ENCODE assay signal across 8 mouse cellular contexts in genomic region chr5:47984584-47985197, GRCm38 (mm10). TPM values are rescaled to one million over a fixed set of nuclear protein-coding genes. Genes with fewer than 3 reads are reported as not detected.
A peak's percentile ranks its signal among the peaks of the same experiment; 100 is the strongest.
DNase-seq lines count a peak whose midpoint lies in the region; ATAC-seq and TF ChIP-seq lines count a peak whose summit lies in the region.

No protein-coding gene starts in this region.

- peak overlapping the region; percentile 94 for H3K4me2 ChIP-seq in limb, embryonic 11.5 days (ENCODE audit: low read depth, severe bottlenecking)
- H3K4me2 ChIP-seq in neural tube, embryonic 15.5 days = peak overlapping the region; percentile 89

- 11% methylated on average over 23 of the region's 23 CpGs for WGBS in lung, adult 2 months
- WGBS in hindbrain, embryonic 10.5 days = under 1% methylated on average over 23 of the region's 23 CpGs
- 2% methylated on average over 23 of the region's 23 CpGs for WGBS in limb, embryonic 11.5 days
- WGBS in neural tube, embryonic 15.5 days = 2% methylated on average over 23 of the region's 23 CpGs

- peaks cover 3% of the 10 kb centered on the region for H3K4me1 ChIP-seq in lung, adult 2 months (ENCODE audit: control insufficient read depth, insufficient read depth, low read length)
- H3K4me1 ChIP-seq in hindbrain, embryonic 10.5 days (replicated peaks) = peaks cover 59% of the 10 kb centered on the region
- peaks cover 13% of the 10 kb centered on the region for H3K4me1 ChIP-seq in limb, embryonic 11.5 days (ENCODE audit: control insufficient read depth, insufficient read depth, low read length)
- H3K4me1 ChIP-seq in neural tube, embryonic 15.5 days = peaks cover 33% of the 10 kb centered on the region

- H3K4me3 ChIP-seq in lung, adult 2 months (replicated peaks; ENCODE audit: extremely low read depth, low read depth, low read length) = peak overlapping the region; percentile 43
- peak overlapping the region; percentile 83 for H3K4me3 ChIP-seq in hindbrain, embryonic 10.5 days
- H3K4me3 ChIP-seq in limb, embryonic 11.5 days (ENCODE audit: low read depth, low read length) = peak overlapping the region; percentile 59
- peak overlapping the region; percentile 72 for H3K4me3 ChIP-seq in neural tube, embryonic 15.5 days (replicated peaks)

- ATAC-seq in limb, embryonic 11.5 days (ENCODE audit: insufficient number of reproducible peaks, low FRiP score, low TSS enrichment, low read depth) = 0 out of 2 replicates have a peak, but pooled peaks have one; percentile 4
- peak; percentile 15 for ATAC-seq in neural tube, embryonic 15.5 days (ENCODE audit: low FRiP score)

- H3K27ac ChIP-seq in hindbrain, embryonic 10.5 days = peak overlapping the region; percentile 93
- H3K27ac ChIP-seq in limb, embryonic 11.5 days (replicated peaks; ENCODE audit: low read depth, low read length) = no peak overlapping the region
- H3K27ac ChIP-seq in neural tube, embryonic 15.5 days (replicated peaks) = peak overlapping the region; percentile 7

- no peak for TF ChIP-seq CTCF in lung, adult 2 months (IDR thresholded peaks at IDR 0.05; ENCODE audit: insufficient read depth, low read length)

- no peaks in the 10 kb centered on the region for H3K36me3 ChIP-seq in hindbrain, embryonic 10.5 days
- H3K36me3 ChIP-seq in limb, embryonic 11.5 days (ENCODE audit: control insufficient read depth, insufficient read depth, low read length) = no peaks in the 10 kb centered on the region
- H3K36me3 ChIP-seq in neural tube, embryonic 15.5 days = no peaks in the 10 kb centered on the region

- no peaks in the 10 kb centered on the region for H3K9me3 ChIP-seq in hindbrain, embryonic 10.5 days
- no peaks in the 10 kb centered on the region for H3K9me3 ChIP-seq in limb, embryonic 11.5 days (ENCODE audit: control insufficient read depth, low read length)
- H3K9me3 ChIP-seq in neural tube, embryonic 15.5 days (replicated peaks) = no peaks in the 10 kb centered on the region

- DNase-seq in lung, adult 2 months = peak; percentile 11
- no peak for DNase-seq in lung, adult 18-20 months
- peak; percentile 43 for DNase-seq in embryo, embryonic 9.5 days (ENCODE audit: extremely low spot score)
- peak; percentile 55 for DNase-seq in hindbrain, embryonic 10.5 days (ENCODE audit: low spot score)
- peak; percentile 49 for DNase-seq in limb, embryonic 11.5 days (ENCODE audit: low spot score)
- no peak for DNase-seq in adrenal gland, adult 8-10 months
- DNase-seq in urinary bladder, postnatal 10 days (ENCODE audit: low spot score) = no peak

- TF ChIP-seq POLR2A in lung, adult 2 months (IDR thresholded peaks at IDR 0.05; ENCODE audit: borderline replicate concordance, extremely low read depth, low read depth, low read length) = no peak

- H3K9ac ChIP-seq in limb, embryonic 11.5 days (ENCODE audit: low read length) = peak overlapping the region; percentile 49; the same call in 1 of the 2 replicates
- peak overlapping the region; percentile 77 for H3K9ac ChIP-seq in neural tube, embryonic 15.5 days (replicated peaks)

- H3K27me3 ChIP-seq in hindbrain, embryonic 10.5 days (ENCODE audit: insufficient read depth, poor library complexity, severe bottlenecking) = peaks cover 24% of the 10 kb centered on the region; the same call in 1 of the 2 replicates
- H3K27me3 ChIP-seq in limb, embryonic 11.5 days (ENCODE audit: control insufficient read depth, insufficient read depth, low read length) = peaks cover 10% of the 10 kb centered on the region; the same call in 1 of the 2 replicates
- H3K27me3 ChIP-seq in neural tube, embryonic 15.5 days (replicated peaks) = no peaks in the 10 kb centered on the region

RNA-seq across cellular contexts. Expression of gene Slit2, which starts 1.8 kb away (rescaled TPM):
- 22.1 and 26.2 TPM in 2 replicates for polyA plus RNA-seq in lung, adult 2 months (2012; rRNA removed)
- polyA plus RNA-seq in hindbrain, embryonic 10.5 days (2016; fragmentation: Nextera tagmentation; extraction: Ambion mirVana) = 43.1 and 55.8 TPM in 2 replicates
- polyA plus RNA-seq in limb, embryonic 11.5 days (2014; fragmentation: Nextera tagmentation; extraction: Ambion mirVana) = 12.8 and 16.4 TPM in 2 replicates
- 32.9 and 39.1 TPM in 2 replicates for polyA plus RNA-seq in neural tube, embryonic 15.5 days (2015; fragmentation: Nextera tagmentation; extraction: Ambion mirVana)
- total RNA-seq in adrenal gland, adult 8-10 months (2022) = 10 to 100 TPM; 13.0 to 18.6 (median 15.4) TPM

Comparison
In these comparisons a context has a peak if more than half of its experiments do, and no peak if none do; other contexts are left out.
1. DNase-seq: peak in lung, adult 2 months (single experiment), embryo, embryonic 9.5 days (single experiment), hindbrain, embryonic 10.5 days (single experiment) and limb, embryonic 11.5 days (single experiment); none in lung, adult 18-20 months (0 of 2), adrenal gland, adult 8-10 months (single experiment) and urinary bladder, postnatal 10 days (single experiment).
2. Peak in every context shown above with its lines, with median percentiles within 50 percentile points of each other: H3K4me3 ChIP-seq.